Mouse (Mus musculus) thymus, adult 2 months (tissue): ENCODE measurements around the gene March8.

ENCODE experiments used
- CTCF ChIP-seq: fragments of 200-500 bp; IDR thresholded peaks from 2 replicates; pipeline ENCODE4 v1.5.1; 2012; ENCODE audit warnings: mild to moderate bottlenecking, control low read depth, low read length, moderate library complexity, borderline replicate concordance; ENCODE audit not compliant: control insufficient read depth, poor library complexity, insufficient read depth; ENCODE audit errors: extremely low read depth
- POLR2A ChIP-seq: fragments of 200-500 bp; IDR thresholded peaks from 2 replicates; pipeline ENCODE4 v1.6.1; 2012; ENCODE audit warnings: mild to moderate bottlenecking, low read length, control low read depth, moderate library complexity; ENCODE audit not compliant: control insufficient read depth, poor library complexity, insufficient read depth; ENCODE audit errors: extremely low read depth

- TF ChIP-seq POLR2A (no peak), CTCF (no peak)
Measured at GRCm38 (mm10) chr6:116394916-116395648, 57.3 kb downstream of the March8 start.
